Mouse (Mus musculus) left cerebral cortex, adult 18-20 months (tissue): Measurements from ENCODE around the gene Tex45. TPM values are rescaled to one million over a fixed set of nuclear protein-coding genes. Genes with fewer than 3 reads are reported as not detected.

Experiments
- DNase-seq, 2 experiments: peaks; one replicate each; pipeline ENCODE4 v3.0.0; 2021 to 2022; ENCODE audit warnings: low spot score in 2 of 2, mixed read lengths in 1 of 2
- total RNA-seq, 2 experiments: library from RNA; stranded (reverse); gene quantifications; 2 replicates each; pipeline ENCODE4 v1.2.3; 2021

Tex45 gene
- total RNA-seq, 2 experiments from 2014 or later, result not detected

GRCm38 (mm10) chr8:3531936-3532335 lies 61.3 kb downstream of the Tex45 start:
- no peak for DNase-seq

- DNase-seq, result no peak
These were observed 65.6 kb downstream of the Tex45 start for GRCm38 (mm10) chr8:3536053-3536841.

Other genes with a start within 250 kb of the Tex45 start
- 10 to 100 TPM; 41.3 to 41.5 TPM for gene Insr, start 191.2 kb upstream of the Tex45 start, total RNA-seq
- gene A430078G23Rik, start 117.4 kb upstream of the Tex45 start, total RNA-seq, result not detected
- gene Arhgef18, start 77.9 kb upstream of the Tex45 start, total RNA-seq, result 10 to 100 TPM; 44.0 to 48.9 TPM
- under 1 TPM; 0.33 to 0.77 TPM for gene Pex11g, start 3.2 kb upstream of the Tex45 start, total RNA-seq
- 10 to 100 TPM; 34.3 to 34.6 TPM for gene Zfp358, start 22.3 kb downstream of the Tex45 start, total RNA-seq
- gene Mcoln1, start 29.6 kb downstream of the Tex45 start, total RNA-seq, result 10 to 100 TPM; 82.2 to 92.0 TPM
- gene Pnpla6, start 44.5 kb downstream of the Tex45 start, total RNA-seq, result 10 to 100 TPM; 66.3 to 76.8 TPM
- gene C330021F23Rik, start 97.1 kb downstream of the Tex45 start, total RNA-seq, result under 1 TPM in 1 of 2 experiments, not detected in 1; 0.40 TPM
- 10 to 100 TPM; 33.4 to 37.9 TPM for gene Camsap3, start 116.4 kb downstream of the Tex45 start, total RNA-seq
- 10 to 100 TPM; 37.9 to 41.5 TPM for gene Xab2, start 150.5 kb downstream of the Tex45 start, total RNA-seq
- gene Pet100, start 150.7 kb downstream of the Tex45 start, total RNA-seq, result 10 to 100 TPM; 80.8 to 85.8 TPM
- not detected for gene Pcp2, start 154.7 kb downstream of the Tex45 start, total RNA-seq
- gene Stxbp2, start 160.1 kb downstream of the Tex45 start, total RNA-seq, result 10 to 100 TPM; 50.9 to 56.7 TPM
- gene Retn, start 184.9 kb downstream of the Tex45 start, total RNA-seq, result under 1 TPM; 0.68 to 0.86 TPM
- under 1 TPM; 0.23 to 0.30 TPM for gene Mcemp1, start 194.9 kb downstream of the Tex45 start, total RNA-seq
- 10 to 100 TPM in 1 of 2 experiments, 1 to 10 TPM in 1; 9.2 to 14.6 TPM for gene Fcor, start 201.5 kb downstream of the Tex45 start, total RNA-seq
- 10 to 100 TPM; 29.1 to 29.3 TPM for gene Trappc5, start 205.4 kb downstream of the Tex45 start, total RNA-seq
- gene Fcer2a, start 223.3 kb downstream of the Tex45 start, total RNA-seq, result not detected
- gene Clec4g, start 249.8 kb downstream of the Tex45 start, total RNA-seq, result not detected